Comparison of ENCODE assay signal across 22 mouse cellular contexts in genomic region chr6:146521456-146522245, GRCm38 (mm10). TPM values are rescaled to one million over a fixed set of nuclear protein-coding genes. Genes with fewer than 3 reads are reported as not detected.
DNase-seq lines count a peak whose midpoint lies in the region; ATAC-seq and TF ChIP-seq lines count a peak whose summit lies in the region.
"Had no signal": no experiment of that assay in that cellular context is flagged by ENCODE, and none has a peak within 500 bp of the region (broad histone marks: within the 10 kb centered on the region; RNA-seq: fewer than 3 reads in every experiment).

No protein-coding gene starts in this region.

- H3K9me3 ChIP-seq in liver, embryonic 11.5 days (ENCODE audit: control insufficient read depth, low read length) = no peaks in the 10 kb centered on the region
- no peaks in the 10 kb centered on the region for H3K9me3 ChIP-seq in intestine, postnatal 0 days (ENCODE audit: control insufficient read depth)
- H3K9me3 ChIP-seq: embryonic facial prominence, embryonic 15.5 days; hindbrain, embryonic 15.5 days; neural tube, embryonic 13.5 days had no signal

- H3K27ac ChIP-seq in liver, embryonic 11.5 days (ENCODE audit: low read depth, low read length) = no peak overlapping the region
- H3K27ac ChIP-seq in intestine, postnatal 0 days (ENCODE audit: low read depth, low read length) = no peak overlapping the region
- H3K27ac ChIP-seq: embryonic facial prominence, embryonic 15.5 days; hindbrain, embryonic 15.5 days; neural tube, embryonic 13.5 days had no signal

- TF ChIP-seq CTCF in intestine, postnatal 0 days (IDR thresholded peaks at IDR 0.05; ENCODE audit: low read depth) = no peak

- no peaks in the 10 kb centered on the region for H3K36me3 ChIP-seq in liver, embryonic 11.5 days (ENCODE audit: control insufficient read depth, insufficient read depth, low read length)
- no peaks in the 10 kb centered on the region for H3K36me3 ChIP-seq in intestine, postnatal 0 days (ENCODE audit: control insufficient read depth, insufficient read depth)
- H3K36me3 ChIP-seq: embryonic facial prominence, embryonic 15.5 days; hindbrain, embryonic 15.5 days; neural tube, embryonic 13.5 days had no signal

- no peaks in the 10 kb centered on the region for H3K4me1 ChIP-seq in liver, embryonic 11.5 days (replicated peaks; ENCODE audit: control insufficient read depth, insufficient read depth, low read length)
- H3K4me1 ChIP-seq in intestine, postnatal 0 days (replicated peaks; ENCODE audit: control insufficient read depth, insufficient read depth, low read length) = no peaks in the 10 kb centered on the region
- H3K4me1 ChIP-seq: embryonic facial prominence, embryonic 15.5 days; hindbrain, embryonic 15.5 days; neural tube, embryonic 13.5 days had no signal

- H3K27me3 ChIP-seq in liver, embryonic 11.5 days (replicated peaks; ENCODE audit: control insufficient read depth, insufficient read depth, low read length) = no peaks in the 10 kb centered on the region
- no peaks in the 10 kb centered on the region for H3K27me3 ChIP-seq in intestine, postnatal 0 days (replicated peaks; ENCODE audit: control insufficient read depth, insufficient read depth, low read length)
- H3K27me3 ChIP-seq: embryonic facial prominence, embryonic 15.5 days; hindbrain, embryonic 15.5 days; neural tube, embryonic 13.5 days had no signal

- peak; percentile 85 for ATAC-seq in CD4-positive, CD25-positive, alpha-beta regulatory T cell, adult 4 months
- ATAC-seq in neutrophil, adult 5-6 weeks (ENCODE audit: extremely low read depth, insufficient number of reproducible peaks, low FRiP score, poor library complexity, severe bottlenecking) = peak; percentile 30; the same call in 1 of the 2 replicates
- ATAC-seq in liver, embryonic 11.5 days (replicated peaks; ENCODE audit: low FRiP score) = no peak
- no peak for ATAC-seq in intestine, postnatal 0 days
- ATAC-seq: midbrain, embryonic 16.5 days had no signal

- no peak overlapping the region for H3K4me2 ChIP-seq in liver, embryonic 11.5 days
- no peak overlapping the region for H3K4me2 ChIP-seq in intestine, postnatal 0 days (replicated peaks; ENCODE audit: low read depth)
- H3K4me2 ChIP-seq: embryonic facial prominence, embryonic 15.5 days; heart, embryonic 11.5 days; hindbrain, embryonic 15.5 days; neural tube, embryonic 13.5 days had no signal

- WGBS in liver, embryonic 11.5 days = 70% methylated on average over 5 of the region's 5 CpGs
- WGBS in intestine, postnatal 0 days = 81% methylated on average over 5 of the region's 5 CpGs

- no peak overlapping the region for H3K4me3 ChIP-seq in liver, embryonic 11.5 days (ENCODE audit: low read depth, low read length)
- no peak overlapping the region for H3K4me3 ChIP-seq in intestine, postnatal 0 days (ENCODE audit: low read depth, low read length)
- H3K4me3 ChIP-seq: embryonic facial prominence, embryonic 15.5 days; hindbrain, embryonic 15.5 days; neural tube, embryonic 13.5 days had no signal

- DNase-seq in 3T3-L1 (ENCODE audit: low read depth, low spot score) = peak; percentile 65
- DNase-seq in induced T-regulatory cell, adult 2 months (ENCODE audit: low read depth) = peak; percentile 80
- DNase-seq in adrenal gland, adult 18-20 months (ENCODE audit: low spot score in 2 of 2) = no peak
- DNase-seq in kidney, postnatal 25 days = no peak
- DNase-seq in liver, embryonic 11.5 days (ENCODE audit: low spot score) = no peak
- DNase-seq: adrenal gland, postnatal 25 days; cerebellum, adult 9-10 months; embryo, embryonic 11 days; gastrocnemius, postnatal 14 days; heart, postnatal 14 days; kidney, adult 18-20 months; left cerebral cortex, postnatal 4 days; lung, adult 2 months; right cerebral cortex, postnatal 25 days had no signal

- H3K9ac ChIP-seq in liver, embryonic 11.5 days (ENCODE audit: low read depth, low read length) = no peak overlapping the region
- H3K9ac ChIP-seq in intestine, postnatal 0 days (ENCODE audit: low read depth, low read length) = no peak overlapping the region
- H3K9ac ChIP-seq: embryonic facial prominence, embryonic 15.5 days; hindbrain, embryonic 15.5 days; neural tube, embryonic 13.5 days had no signal

RNA-seq across cellular contexts. Expression of gene Itpr2, which starts 19.6 kb away (rescaled TPM):
- polyA plus RNA-seq in CD4-positive, CD25-positive, alpha-beta regulatory T cell, adult 4 months (2017; shearing (Covaris generic)) = 10 to 100 TPM; 69.7 to 84.1 TPM
- total RNA-seq in neutrophil, adult 5-6 weeks (2017) = 123 and 128 TPM in 2 replicates
- total RNA-seq in adrenal gland, adult 18-20 months (2021) = 10 to 100 TPM; 39.6 to 41.7 TPM
- 4.0 and 5.3 TPM in 2 replicates for polyA plus RNA-seq in liver, embryonic 11.5 days (2014; fragmentation: Nextera tagmentation; extraction: Ambion mirVana)
- polyA plus RNA-seq in intestine, postnatal 0 days (2015; fragmentation: Nextera tagmentation; extraction: Ambion mirVana) = 6.3 and 8.6 TPM in 2 replicates

RNA-seq across cellular contexts. Expression of gene Fgfr1op2, which starts 55.4 kb away (rescaled TPM):
- 100 to 1,000 TPM; 107 to 113 TPM for polyA plus RNA-seq in CD4-positive, CD25-positive, alpha-beta regulatory T cell, adult 4 months (2017; shearing (Covaris generic))
- 183 and 186 TPM in 2 replicates for total RNA-seq in neutrophil, adult 5-6 weeks (2017)
- 100 to 1,000 TPM in 1 of 2 experiments, 10 to 100 TPM in 1; 91.3 to 103 TPM for total RNA-seq in adrenal gland, adult 18-20 months (2021)
- polyA plus RNA-seq in liver, embryonic 11.5 days (2014; fragmentation: Nextera tagmentation; extraction: Ambion mirVana) = 126 TPM in 2 replicates
- 75.1 and 78.8 TPM in 2 replicates for polyA plus RNA-seq in intestine, postnatal 0 days (2015; fragmentation: Nextera tagmentation; extraction: Ambion mirVana)

RNA-seq across cellular contexts. Expression of gene Ints13, which starts 56.0 kb away (rescaled TPM):
- 10 to 100 TPM; 53.1 to 58.5 TPM for polyA plus RNA-seq in CD4-positive, CD25-positive, alpha-beta regulatory T cell, adult 4 months (2017; shearing (Covaris generic))
- 95.9 and 100 TPM in 2 replicates for total RNA-seq in neutrophil, adult 5-6 weeks (2017)
- total RNA-seq in adrenal gland, adult 18-20 months (2021) = 10 to 100 TPM; 35.7 to 36.0 TPM
- polyA plus RNA-seq in liver, embryonic 11.5 days (2014; fragmentation: Nextera tagmentation; extraction: Ambion mirVana) = 69.9 and 74.3 TPM in 2 replicates
- polyA plus RNA-seq in intestine, postnatal 0 days (2015; fragmentation: Nextera tagmentation; extraction: Ambion mirVana) = 15.7 and 16.1 TPM in 2 replicates

Comparison
In these comparisons a context has a peak if more than half of its experiments do, and no peak if none do; other contexts are left out.
1. DNase-seq: peak in 3T3-L1 (single experiment) and induced T-regulatory cell, adult 2 months (single experiment); none in adrenal gland, adult 18-20 months (0 of 2), kidney, postnatal 25 days (0 of 2) and liver, embryonic 11.5 days (single experiment).
2. ATAC-seq: peak in CD4-positive, CD25-positive, alpha-beta regulatory T cell, adult 4 months (single experiment) and neutrophil, adult 5-6 weeks (single experiment); none in liver, embryonic 11.5 days (single experiment) and intestine, postnatal 0 days (single experiment).